Mouse (Mus musculus) monocyte, adult 2 months (primary cell): ENCODE data around the gene Gtf2a1l.

Experiments used
- DNase-seq, 2 experiments: peaks; one replicate each; pipeline ENCODE4 v3.0.0; 2022; ENCODE audit warnings: low spot score in 2 of 2, low read depth in 1 of 2

The Gtf2a1l gene

GRCm38 (mm10) chr17:88652702-88653374 lies 15.6 kb upstream of the Gtf2a1l start:
- DNase-seq, result no peak

- no peak for DNase-seq
Measured at GRCm38 (mm10) chr17:88653375-88653769, 15.1 kb upstream of the Gtf2a1l start.

- DNase-seq, result no peak
Measured at GRCm38 (mm10) chr17:88658510-88658909, 9.9 kb upstream of the Gtf2a1l start.

GRCm38 (mm10) chr17:88666076-88666475 lies 2.4 kb upstream of the Gtf2a1l start:
- DNase-seq, result no peak

- no peak for DNase-seq
Measured at GRCm38 (mm10) chr17:88669921-88670320, 1.5 kb downstream of the Gtf2a1l start.

GRCm38 (mm10) chr17:88670800-88671199 lies 2.3 kb downstream of the Gtf2a1l start:
- no peak for DNase-seq

- DNase-seq, result no peak
Measured at GRCm38 (mm10) chr17:88675310-88676309, 7.2 kb downstream of the Gtf2a1l start.

GRCm38 (mm10) chr17:88688226-88688625 lies 19.8 kb downstream of the Gtf2a1l start:
- DNase-seq, result no peak

GRCm38 (mm10) chr17:88696656-88697333 lies 28.3 kb downstream of the Gtf2a1l start:
- no peak for DNase-seq

- no peak for DNase-seq
Measured at GRCm38 (mm10) chr17:88700901-88701300, 32.4 kb downstream of the Gtf2a1l start.

- no peak for DNase-seq
Measured at GRCm38 (mm10) chr17:88702345-88702744, 33.9 kb downstream of the Gtf2a1l start.

- no peak for DNase-seq
Measured at GRCm38 (mm10) chr17:88703112-88703511, 34.7 kb downstream of the Gtf2a1l start.

- no peak for DNase-seq
Measured at GRCm38 (mm10) chr17:88706231-88706649, 37.8 kb downstream of the Gtf2a1l start.

- DNase-seq, result no peak
Measured at GRCm38 (mm10) chr17:88749646-88750045, 81.2 kb downstream of the Gtf2a1l start.

GRCm38 (mm10) chr17:88752827-88753471 lies 84.5 kb downstream of the Gtf2a1l start:
- no peak for DNase-seq

GRCm38 (mm10) chr17:88753472-88753857 lies 85.0 kb downstream of the Gtf2a1l start:
- DNase-seq, result no peak

GRCm38 (mm10) chr17:88755776-88756175 lies 87.3 kb downstream of the Gtf2a1l start:
- DNase-seq, result no peak

- no peak for DNase-seq
Measured at GRCm38 (mm10) chr17:88758003-88758437, 89.6 kb downstream of the Gtf2a1l start.

GRCm38 (mm10) chr17:88763396-88764135 lies 95.1 kb downstream of the Gtf2a1l start:
- no peak for DNase-seq

- no peak for DNase-seq
Measured at GRCm38 (mm10) chr17:88764136-88764485, 95.7 kb downstream of the Gtf2a1l start.
